Mouse (Mus musculus): ENCODE measurements around the gene Ggact. TPM values are rescaled to one million over a fixed set of nuclear protein-coding genes. Genes with fewer than 3 reads are reported as not detected.

The Ggact gene
- total RNA-seq, 1 experiment = 13.6 TPM

- in situ Hi-C loops (cut with MboI; ENCODE audit: low sequenced_read_pairs in 2 of 2, unreplicated experiment in 2 of 2) = no loop called here
- Histone ChIP-seq H3K36me3 (ENCODE audit: control insufficient read depth, insufficient read depth, low read length, poor library complexity, severe bottlenecking) (no peaks in the 10 kb centered on the region), H3K4me3 (ENCODE audit: insufficient read depth in 1 of 2, low read depth in 1 of 2, low read length in 2 of 2, poor library complexity in 1 of 2, severe bottlenecking in 1 of 2) (no peak overlapping the region), H3K9me3 (ENCODE audit: control insufficient read depth, insufficient read depth, low read depth, low read length) (no peaks in the 10 kb centered on the region), H3K9ac (ENCODE audit: insufficient read depth, low read depth, low read length, poor library complexity, severe bottlenecking) (no peak overlapping the region), H3K27ac (ENCODE audit: insufficient read depth, low read depth, low read length, poor library complexity, severe bottlenecking) (no peak overlapping the region), H3K4me1 (ENCODE audit: control insufficient read depth in 2 of 2, insufficient read depth in 2 of 2, low read length in 2 of 2, poor library complexity in 1 of 2) (no peaks in the 10 kb centered on the region)
- no peak for DNase-seq (ENCODE audit: low read depth, low spot score)
- TF ChIP-seq ZNF384 (IDR thresholded peaks at IDR 0.05; ENCODE audit: low read depth, low read length) = no peak
- no peak for TF ChIP-seq CHD2 (IDR thresholded peaks at IDR 0.05; ENCODE audit: low read depth, low read length)
- no peak for TF ChIP-seq HCFC1 (IDR thresholded peaks at IDR 0.05; ENCODE audit: borderline replicate concordance, insufficient read depth, low read length)
- no peak for TF ChIP-seq MAFK (IDR thresholded peaks at IDR 0.05; ENCODE audit: insufficient read depth, low read depth, low read length)
- TF ChIP-seq ZC3H11A (IDR thresholded peaks at IDR 0.05; ENCODE audit: borderline replicate concordance, low read depth, low read length) = no peak
These were observed 50.9 kb downstream of the Ggact start for GRCm38 (mm10) chr14:122862623-122863022.

GRCm38 (mm10) chr14:122859792-122860191 is 53.8 kb downstream of the Ggact start:
- DNase-seq (ENCODE audit: low read depth, low spot score) = no peak
- in situ Hi-C loops (cut with MboI; ENCODE audit: low sequenced_read_pairs in 2 of 2, unreplicated experiment in 2 of 2) = no loop called here
- no peak overlapping the region for H3K9ac ChIP-seq (ENCODE audit: insufficient read depth, low read depth, low read length, poor library complexity, severe bottlenecking)
- no peak overlapping the region for H3K4me3 ChIP-seq (ENCODE audit: insufficient read depth in 1 of 2, low read depth in 1 of 2, low read length in 2 of 2, poor library complexity in 1 of 2, severe bottlenecking in 1 of 2)
- H3K27ac ChIP-seq (ENCODE audit: insufficient read depth, low read depth, low read length, poor library complexity, severe bottlenecking) = no peak overlapping the region
- H3K4me1 ChIP-seq (ENCODE audit: control insufficient read depth in 2 of 2, insufficient read depth in 2 of 2, low read length in 2 of 2, poor library complexity in 1 of 2) = no peaks in the 10 kb centered on the region; a peak in 1 of 4 replicates
- no peaks in the 10 kb centered on the region for H3K36me3 ChIP-seq (ENCODE audit: control insufficient read depth, insufficient read depth, low read length, poor library complexity, severe bottlenecking)
- no peak for TF ChIP-seq ZNF384 (IDR thresholded peaks at IDR 0.05; ENCODE audit: low read depth, low read length)
- no peak for TF ChIP-seq HCFC1 (IDR thresholded peaks at IDR 0.05; ENCODE audit: borderline replicate concordance, insufficient read depth, low read length)
- TF ChIP-seq MAFK (IDR thresholded peaks at IDR 0.05; ENCODE audit: insufficient read depth, low read depth, low read length) = no peak
- TF ChIP-seq CHD2 (IDR thresholded peaks at IDR 0.05; ENCODE audit: low read depth, low read length) = no peak
- no peak for TF ChIP-seq ZC3H11A (IDR thresholded peaks at IDR 0.05; ENCODE audit: borderline replicate concordance, low read depth, low read length)
- no peaks in the 10 kb centered on the region for H3K9me3 ChIP-seq (ENCODE audit: control insufficient read depth, insufficient read depth, low read depth, low read length)

- H3K27ac ChIP-seq (ENCODE audit: insufficient read depth, low read depth, low read length, poor library complexity, severe bottlenecking) = no peak overlapping the region
- H3K4me1 ChIP-seq (ENCODE audit: control insufficient read depth in 2 of 2, insufficient read depth in 2 of 2, low read length in 2 of 2, poor library complexity in 1 of 2) = no peaks in the 10 kb centered on the region; a peak in 1 of 4 replicates
- DNase-seq (ENCODE audit: low read depth, low spot score) = no peak
- in situ Hi-C loops (cut with MboI; ENCODE audit: low sequenced_read_pairs in 2 of 2, unreplicated experiment in 2 of 2) = no loop called here
- TF ChIP-seq ZNF384 (IDR thresholded peaks at IDR 0.05; ENCODE audit: low read depth, low read length) = no peak
- TF ChIP-seq ZC3H11A (IDR thresholded peaks at IDR 0.05; ENCODE audit: borderline replicate concordance, low read depth, low read length) = no peak
- TF ChIP-seq CHD2 (IDR thresholded peaks at IDR 0.05; ENCODE audit: low read depth, low read length) = no peak
- TF ChIP-seq HCFC1 (IDR thresholded peaks at IDR 0.05; ENCODE audit: borderline replicate concordance, insufficient read depth, low read length) = no peak
- no peak for TF ChIP-seq MAFK (IDR thresholded peaks at IDR 0.05; ENCODE audit: insufficient read depth, low read depth, low read length)
- no peaks in the 10 kb centered on the region for H3K9me3 ChIP-seq (ENCODE audit: control insufficient read depth, insufficient read depth, low read depth, low read length)
- H3K36me3 ChIP-seq (ENCODE audit: control insufficient read depth, insufficient read depth, low read length, poor library complexity, severe bottlenecking) = no peaks in the 10 kb centered on the region
- H3K9ac ChIP-seq (ENCODE audit: insufficient read depth, low read depth, low read length, poor library complexity, severe bottlenecking) = no peak overlapping the region
- no peak overlapping the region for H3K4me3 ChIP-seq (ENCODE audit: insufficient read depth in 1 of 2, low read depth in 1 of 2, low read length in 2 of 2, poor library complexity in 1 of 2, severe bottlenecking in 1 of 2)
These were observed 61.0 kb downstream of the Ggact start for GRCm38 (mm10) chr14:122852506-122853057.

- no peak overlapping the region for H3K27ac ChIP-seq (ENCODE audit: insufficient read depth, low read depth, low read length, poor library complexity, severe bottlenecking)
- no peaks in the 10 kb centered on the region for H3K36me3 ChIP-seq (ENCODE audit: control insufficient read depth, insufficient read depth, low read length, poor library complexity, severe bottlenecking)
- TF ChIP-seq MAFK (IDR thresholded peaks at IDR 0.05; ENCODE audit: insufficient read depth, low read depth, low read length) = no peak
- no peak for TF ChIP-seq CHD2 (IDR thresholded peaks at IDR 0.05; ENCODE audit: low read depth, low read length)
- TF ChIP-seq HCFC1 (IDR thresholded peaks at IDR 0.05; ENCODE audit: borderline replicate concordance, insufficient read depth, low read length) = no peak
- no peak for TF ChIP-seq ZC3H11A (IDR thresholded peaks at IDR 0.05; ENCODE audit: borderline replicate concordance, low read depth, low read length)
- no peak for TF ChIP-seq ZNF384 (IDR thresholded peaks at IDR 0.05; ENCODE audit: low read depth, low read length)
- H3K4me1 ChIP-seq (ENCODE audit: control insufficient read depth in 2 of 2, insufficient read depth in 2 of 2, low read length in 2 of 2, poor library complexity in 1 of 2) = no peaks in the 10 kb centered on the region
- in situ Hi-C loops (cut with MboI; ENCODE audit: low sequenced_read_pairs in 2 of 2, unreplicated experiment in 2 of 2) = no loop called here
- no peak for DNase-seq (ENCODE audit: low read depth, low spot score)
- H3K9ac ChIP-seq (ENCODE audit: insufficient read depth, low read depth, low read length, poor library complexity, severe bottlenecking) = no peak overlapping the region
- H3K4me3 ChIP-seq (ENCODE audit: insufficient read depth in 1 of 2, low read depth in 1 of 2, low read length in 2 of 2, poor library complexity in 1 of 2, severe bottlenecking in 1 of 2) = no peak overlapping the region
- H3K9me3 ChIP-seq (ENCODE audit: control insufficient read depth, insufficient read depth, low read depth, low read length) = no peaks in the 10 kb centered on the region
These were observed 76.5 kb downstream of the Ggact start for GRCm38 (mm10) chr14:122837018-122837417.

Data from ES-E14 (cell line).